Mouse (Mus musculus): ENCODE measurements around the gene Ctrb1.

DNA sequence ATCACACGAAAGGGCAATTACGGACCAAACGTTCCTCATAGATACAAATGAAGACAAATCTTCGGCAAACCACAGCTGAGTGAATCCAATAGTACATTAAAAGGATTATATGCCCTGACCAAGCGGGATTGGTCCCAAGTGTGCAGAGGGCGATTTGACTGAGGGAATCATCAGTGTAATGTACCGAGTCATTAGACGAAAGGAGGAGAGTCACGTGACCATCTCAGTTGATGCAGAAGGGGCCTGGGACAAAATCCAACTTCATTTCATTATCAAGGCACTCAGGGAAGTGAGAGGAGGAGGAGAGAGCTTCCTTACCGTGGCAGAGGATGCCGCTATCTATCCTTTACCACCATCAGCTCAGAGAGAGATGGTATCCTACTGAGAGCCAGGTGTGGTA lies 9.7 kb downstream of the Ctrb1 start:
- TF ChIP-seq CTCF (IDR thresholded peaks at IDR 0.05; ENCODE audit: insufficient read depth, low read length): no peak
- no peak for TF ChIP-seq POLR2A (IDR thresholded peaks at IDR 0.05; ENCODE audit: borderline replicate concordance, extremely low read depth, low read depth, low read length)
